Mouse (Mus musculus) bone marrow macrophage, adult 2 months (primary cell): ENCODE measurements around the gene Polr3e.

Source experiments
- CTCF ChIP-seq: IDR thresholded peaks from 2 replicates; pipeline ENCODE4 v1.5.1; 2012; ENCODE audit warnings: low read depth, mild to moderate bottlenecking, low read length, moderate library complexity
- POLR2A ChIP-seq: IDR thresholded peaks from 2 replicates; pipeline ENCODE4 v1.6.1; 2012; ENCODE audit warnings: mild to moderate bottlenecking, low read depth, low read length, borderline replicate concordance

- TF ChIP-seq CTCF (no peak), POLR2A (no peak)
Observed at GRCm38 (mm10) chr7:120938206-120938605, 20.7 kb downstream of the Polr3e start.
